Mouse (Mus musculus) erythroblast, embryonic 14.5 days (primary cell): ENCODE results near the gene 4930502E18Rik. TPM values are rescaled to one million over a fixed set of nuclear protein-coding genes. Genes with fewer than 3 reads are reported as not detected.
"Not testable (repeated sequence)": the region's sequence is repeated elsewhere in the genome, so short reads cannot be mapped to it uniquely, and the experiment has no call there.

ENCODE experiments used
- H3K27me3 ChIP-seq: 2 replicates; pipeline ENCODE4 v1.6.1; 2012; ENCODE audit warnings: inconsistent platforms; ENCODE audit not compliant: control insufficient read depth
- H3K36me3 ChIP-seq: 2 replicates; pipeline ENCODE4 v1.6.1; 2012; ENCODE audit warnings: mild to moderate bottlenecking, inconsistent platforms; ENCODE audit not compliant: control insufficient read depth
- H3K4me1 ChIP-seq: 2 replicates; pipeline ENCODE4 v1.6.1; 2012; ENCODE audit warnings: inconsistent platforms; ENCODE audit not compliant: control insufficient read depth
- H3K4me3 ChIP-seq: replicated peaks from 2 replicates; pipeline ENCODE3; 2012; ENCODE audit warnings: moderate library complexity, mild to moderate bottlenecking, inconsistent platforms
- H3K9me3 ChIP-seq: 2 replicates; pipeline ENCODE4 v1.6.1; 2012; ENCODE audit warnings: low read length, inconsistent platforms, mixed read lengths; ENCODE audit not compliant: control insufficient read depth
- GATA1 ChIP-seq: IDR thresholded peaks from 2 replicates; pipeline ENCODE4 v1.6.1; 2012; ENCODE audit warnings: low read length, inconsistent platforms, mixed read lengths
- TAL1 ChIP-seq: IDR thresholded peaks from 3 replicates; pipeline ENCODE4 v1.6.1; 2012; ENCODE audit warnings: low read length, inconsistent platforms, mixed read lengths
- polyA plus RNA-seq: library from polyadenylated mRNA; stranded (reverse); fragments of >175 nt; gene quantifications from 2 replicates; pipeline ENCODE4 v1.2.3, GENCODE M21; 2012

Gene 4930502E18Rik
- polyA plus RNA-seq, result not detected in 2 replicates

DNA sequence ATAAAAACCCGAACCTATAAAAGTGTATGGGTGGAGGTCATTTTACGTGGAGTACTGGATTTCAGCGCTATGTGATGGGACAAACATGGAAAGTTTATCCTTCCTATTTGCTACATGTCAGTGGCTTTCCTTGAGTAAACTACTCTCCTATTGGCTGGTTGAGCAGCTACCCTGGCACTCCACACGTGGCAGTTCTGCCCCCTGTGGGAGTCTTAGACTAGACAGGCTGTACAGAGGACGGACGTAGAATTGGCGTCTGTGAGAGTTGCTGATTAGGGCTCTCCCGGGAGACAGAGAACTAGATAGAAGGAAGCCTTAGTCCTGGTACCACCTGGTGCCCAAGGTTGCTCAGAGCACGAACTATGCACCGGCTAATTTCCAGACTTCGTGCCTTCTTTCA is at the start of gene 4930502E18Rik:
TSS of gene 4930502E18Rik (plus strand) at position 231 of the 400 bp plus-strand sequence.
- no peaks in the 10 kb centered on the region; the same call in 1 of the 2 replicates for H3K9me3 ChIP-seq
- no peaks in the 10 kb centered on the region for H3K27me3 ChIP-seq
- H3K4me3 ChIP-seq, result no peak within 1 kb of the TSS
- H3K36me3 ChIP-seq, result no peaks in the 10 kb centered on the region
- TF ChIP-seq GATA1, result no peak
- no peak for TF ChIP-seq TAL1
- no peaks in the 10 kb centered on the region for H3K4me1 ChIP-seq

DNA sequence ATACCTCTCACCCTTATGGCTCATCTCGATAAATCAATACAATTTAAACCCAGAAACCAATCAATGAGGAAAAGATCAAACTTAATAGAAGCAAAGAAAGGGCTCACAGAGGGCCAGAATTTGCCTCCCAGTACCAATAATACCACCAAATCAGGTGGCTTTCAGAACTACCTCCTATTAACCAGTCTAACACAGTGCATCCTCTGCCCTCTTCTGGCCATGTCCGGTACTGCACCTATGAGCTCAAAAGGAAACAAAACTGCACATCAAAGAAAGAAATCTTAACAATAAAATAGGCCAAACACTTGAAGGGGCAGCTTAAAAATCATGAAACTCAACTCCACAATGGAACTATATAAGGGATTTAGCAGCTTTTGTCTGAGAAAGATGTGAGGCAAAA is 47.7 kb upstream of the 4930502E18Rik start:
- H3K4me1 ChIP-seq, H3K27me3 ChIP-seq: not testable (repeated sequence)

DNA sequence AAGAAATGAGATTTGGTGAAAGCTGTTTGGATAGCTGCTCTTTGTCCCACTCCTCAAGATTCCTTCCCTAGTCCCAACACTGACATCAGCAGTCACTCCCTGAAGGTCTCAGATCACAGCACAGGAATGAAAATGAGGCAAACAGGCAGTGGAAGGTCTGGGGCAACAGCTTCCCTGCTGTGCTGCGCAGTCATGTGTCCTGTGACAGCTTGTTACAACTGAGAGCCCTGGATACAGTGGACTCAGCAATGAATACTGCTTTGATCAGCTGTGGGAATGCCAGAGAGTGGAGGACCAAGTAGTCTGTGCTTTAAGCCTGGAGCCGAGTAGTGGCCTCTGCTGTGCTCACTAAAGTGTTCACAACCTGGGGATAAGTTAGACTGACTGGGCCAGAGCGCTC is 42.0 kb upstream of the 4930502E18Rik start:
- not testable (repeated sequence) for H3K27me3 ChIP-seq, H3K4me1 ChIP-seq, H3K36me3 ChIP-seq, H3K9me3 ChIP-seq, H3K4me3 ChIP-seq

More for the DNA sequence above, 47.7 kb upstream of the 4930502E18Rik start:
- not testable (repeated sequence) for H3K4me3 ChIP-seq, H3K36me3 ChIP-seq, H3K9me3 ChIP-seq

DNA sequence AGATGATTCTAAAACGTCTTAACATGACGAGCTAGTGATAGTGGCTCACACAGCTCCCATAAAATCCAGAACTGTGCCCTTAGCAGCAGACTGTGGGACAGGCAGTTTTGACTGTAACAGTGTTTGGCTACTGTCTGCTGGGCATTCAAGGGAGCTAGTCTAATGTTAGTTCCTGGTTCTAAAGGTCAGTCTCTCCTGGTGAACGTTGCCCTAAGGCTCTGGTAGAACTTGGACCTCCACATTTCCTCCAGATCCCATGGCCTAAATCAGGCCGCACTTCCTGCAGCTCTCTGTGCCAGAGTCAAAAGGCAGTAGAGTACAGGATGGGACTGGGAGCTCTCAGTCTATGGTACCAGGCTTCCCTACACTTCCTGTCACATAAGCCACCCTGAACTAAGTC is 40.0 kb upstream of the 4930502E18Rik start:
- H3K36me3 ChIP-seq, H3K4me3 ChIP-seq, H3K4me1 ChIP-seq, H3K9me3 ChIP-seq, H3K27me3 ChIP-seq: not testable (repeated sequence)

DNA sequence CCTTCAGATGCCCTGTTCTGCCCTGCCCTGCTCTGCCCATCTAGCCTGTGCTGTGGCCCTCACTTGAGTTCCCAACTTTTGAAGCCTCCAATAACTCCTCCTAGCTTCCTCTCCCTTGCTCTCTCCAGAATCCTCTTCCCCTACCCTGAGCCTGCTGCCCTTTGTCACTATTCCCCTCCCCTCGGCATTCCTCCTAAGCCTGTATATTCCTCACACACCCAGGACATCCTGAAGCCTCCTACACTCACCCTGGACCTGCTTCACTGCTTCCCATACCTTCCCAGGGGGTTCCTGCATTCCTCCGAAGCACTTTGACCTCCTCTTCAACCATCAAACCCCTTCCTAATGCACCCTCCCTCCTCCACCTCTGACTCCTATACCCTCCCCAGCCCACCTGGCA is 32.6 kb upstream of the 4930502E18Rik start:
- Histone ChIP-seq H3K4me1 (no peaks in the 10 kb centered on the region), H3K4me3 (no peak overlapping the region), H3K27me3 (no peaks in the 10 kb centered on the region), H3K36me3 (no peaks in the 10 kb centered on the region), H3K9me3 (no peaks in the 10 kb centered on the region)
- no peak for TF ChIP-seq GATA1
- no peak for TF ChIP-seq TAL1

DNA sequence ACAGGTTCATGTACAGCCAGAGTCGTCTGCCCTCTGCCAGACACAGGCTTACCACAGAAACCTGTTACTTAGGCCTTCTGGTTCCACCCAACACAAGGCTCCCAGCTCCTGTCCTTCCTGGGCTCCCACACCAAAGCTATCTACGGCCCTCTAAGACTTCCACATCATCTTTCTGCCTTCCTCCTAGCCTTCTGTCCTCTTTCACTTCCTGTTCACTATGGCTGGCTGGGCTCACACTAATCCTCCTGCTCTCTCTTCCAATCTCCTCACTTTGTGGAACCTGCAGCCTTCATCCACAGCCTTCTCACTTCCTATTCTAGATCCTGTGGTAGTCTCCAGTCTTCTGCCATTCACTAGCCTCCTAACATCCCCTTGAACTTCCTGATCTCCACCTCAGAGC is 31.5 kb upstream of the 4930502E18Rik start:
- Histone ChIP-seq H3K4me1 (no peaks in the 10 kb centered on the region), H3K27me3 (no peaks in the 10 kb centered on the region), H3K36me3 (no peaks in the 10 kb centered on the region), H3K9me3 (no peaks in the 10 kb centered on the region), H3K4me3 (no peak overlapping the region)
- TF ChIP-seq GATA1 (no peak), TAL1 (no peak)

DNA sequence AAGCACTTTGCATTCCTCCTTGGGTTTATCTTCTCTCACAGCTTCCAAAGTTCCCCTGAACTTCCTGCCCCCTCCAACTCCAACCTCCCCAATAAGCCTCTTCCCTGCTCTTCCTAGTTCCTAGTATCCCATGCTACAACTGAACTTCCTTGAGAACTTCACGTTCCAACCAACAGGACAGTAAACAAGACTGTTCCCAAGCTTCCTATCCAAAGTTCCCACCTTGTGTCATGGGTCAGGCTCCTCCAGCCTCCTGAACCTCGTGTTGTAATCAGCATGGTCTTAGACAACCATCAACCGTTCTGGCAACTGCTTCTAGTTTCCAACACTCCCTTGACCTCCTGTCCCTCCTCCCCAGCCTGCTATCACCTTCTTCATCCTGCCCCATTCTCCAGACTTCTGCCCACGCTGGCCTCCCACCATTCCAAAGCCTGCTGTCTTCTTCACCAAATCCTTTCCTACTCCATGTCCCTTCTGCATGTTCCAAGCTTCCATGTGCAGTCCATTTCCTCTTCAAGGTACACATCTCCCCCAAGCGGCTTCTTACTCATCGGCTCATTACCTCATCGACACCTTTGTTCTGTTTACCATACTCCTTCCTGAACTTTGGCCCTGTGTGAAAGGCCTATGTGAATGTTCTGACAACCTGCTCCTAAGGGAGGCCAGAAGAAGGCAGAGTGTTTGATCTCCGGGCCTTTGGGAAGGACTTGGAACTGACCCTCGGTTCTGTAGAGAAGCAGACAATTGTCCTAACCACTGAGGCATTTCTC is 30.4 kb upstream of the 4930502E18Rik start:
- H3K9me3 ChIP-seq, result no peaks in the 10 kb centered on the region
- H3K4me3 ChIP-seq, result no peak overlapping the region
- no peaks in the 10 kb centered on the region for H3K4me1 ChIP-seq
- no peak for TF ChIP-seq GATA1
- no peak for TF ChIP-seq TAL1
- no peaks in the 10 kb centered on the region for H3K27me3 ChIP-seq
- no peaks in the 10 kb centered on the region for H3K36me3 ChIP-seq

DNA sequence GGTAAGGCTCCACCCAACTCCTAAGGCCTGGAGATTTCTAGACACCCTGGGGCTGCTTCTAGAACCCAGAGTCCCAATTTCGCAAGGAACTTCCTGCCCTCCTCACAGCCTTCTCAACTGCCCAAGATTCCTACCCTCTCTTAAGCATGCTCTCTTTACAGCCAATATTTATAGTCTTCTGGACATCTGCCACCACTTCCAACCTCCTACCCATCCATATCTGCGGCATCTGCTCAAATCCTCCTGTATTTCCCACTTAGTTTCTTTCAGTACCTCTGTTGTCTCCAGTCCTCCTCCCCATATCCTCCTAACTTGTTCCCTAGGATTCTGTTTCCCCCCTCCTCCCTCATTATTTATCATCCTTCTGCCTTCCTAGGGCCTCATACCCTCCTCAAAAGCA is 25.4 kb upstream of the 4930502E18Rik start:
- TF ChIP-seq TAL1, result no peak
- TF ChIP-seq GATA1, result no peak
- no peaks in the 10 kb centered on the region for H3K9me3 ChIP-seq
- H3K36me3 ChIP-seq, result no peaks in the 10 kb centered on the region
- H3K4me1 ChIP-seq, result no peaks in the 10 kb centered on the region
- H3K27me3 ChIP-seq, result no peaks in the 10 kb centered on the region
- no peak overlapping the region for H3K4me3 ChIP-seq

DNA sequence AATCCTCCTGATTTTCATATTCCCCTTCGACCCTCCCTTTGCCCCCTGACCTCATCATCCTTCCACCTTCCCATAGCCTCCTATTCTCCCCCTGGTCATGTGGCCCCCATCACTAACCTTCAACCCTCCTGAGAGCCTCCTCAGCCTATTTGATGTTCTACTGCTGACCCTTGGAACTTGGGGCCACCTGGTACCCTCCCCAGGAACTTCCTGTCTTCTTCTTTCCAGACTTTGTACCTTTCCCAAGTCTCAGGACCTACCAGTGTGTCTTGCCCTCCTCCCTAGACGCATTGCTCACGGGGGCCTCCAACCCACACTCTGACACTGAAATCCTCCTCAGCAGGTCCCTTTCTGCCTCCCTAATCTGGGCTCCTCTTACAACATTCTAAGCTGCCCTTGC is 22.0 kb upstream of the 4930502E18Rik start:
- TF ChIP-seq GATA1 (no peak), TAL1 (no peak)
- Histone ChIP-seq H3K27me3 (no peaks in the 10 kb centered on the region; the same call in 1 of the 2 replicates), H3K36me3 (no peaks in the 10 kb centered on the region), H3K4me3 (no peak overlapping the region), H3K9me3 (no peaks in the 10 kb centered on the region), H3K4me1 (no peaks in the 10 kb centered on the region)

DNA sequence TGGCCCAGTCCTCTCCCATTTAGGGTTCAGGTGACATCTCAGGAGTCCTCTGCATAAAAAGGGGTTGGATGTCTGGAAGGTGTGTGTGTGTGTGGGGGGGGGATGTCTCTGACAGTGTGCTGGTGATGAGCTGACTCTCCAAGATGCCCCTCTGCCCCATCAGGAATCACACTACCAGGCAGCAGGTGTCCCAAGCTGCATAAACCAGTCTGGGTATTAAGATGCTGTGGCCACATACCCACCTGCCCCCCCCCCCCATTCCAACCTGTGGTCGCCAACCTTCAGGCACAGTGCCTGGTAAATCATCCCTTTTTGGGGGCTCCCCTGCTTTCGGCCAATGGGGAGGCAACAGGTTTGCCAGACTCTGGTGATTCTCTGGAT is 8.7 kb upstream of the 4930502E18Rik start:
- H3K27me3 ChIP-seq, result peaks cover 3% of the 10 kb centered on the region
- no peaks in the 10 kb centered on the region for H3K36me3 ChIP-seq
- no peak for TF ChIP-seq TAL1
- TF ChIP-seq GATA1, result no peak
- peaks cover 2% of the 10 kb centered on the region; the same call in 1 of the 2 replicates for H3K9me3 ChIP-seq
- no peak overlapping the region for H3K4me3 ChIP-seq
- no peaks in the 10 kb centered on the region for H3K4me1 ChIP-seq
